Mouse (Mus musculus) kidney, adult 2 months (tissue): ENCODE measurements around the gene Ackr1. TPM values are rescaled to one million over a fixed set of nuclear protein-coding genes. Genes with fewer than 3 reads are reported as not detected.
A peak's percentile ranks its signal among the peaks of the same experiment; 100 is the strongest.

Experiments used
- DNase-seq: peaks from one replicate; pipeline ENCODE4 v3.0.0; 2021
- H3K27ac ChIP-seq: fragments of 200-500 bp; 2 replicates; pipeline ENCODE4 v1.5.1; 2012; ENCODE audit warnings: low read depth, low read length, control low read depth, inconsistent platforms; ENCODE audit not compliant: insufficient read depth
- H3K27me3 ChIP-seq: fragments of 200-500 bp; replicated peaks from 2 replicates; pipeline ENCODE4 v1.6.1; 2012; ENCODE audit warnings: mild to moderate bottlenecking, moderate library complexity, low read length, inconsistent platforms; ENCODE audit not compliant: control insufficient read depth, insufficient read depth
- H3K36me3 ChIP-seq: fragments of 200-500 bp; 2 replicates; pipeline ENCODE4 v1.6.1; 2012; ENCODE audit warnings: mild to moderate bottlenecking, moderate library complexity, low read length, inconsistent platforms; ENCODE audit not compliant: control insufficient read depth, insufficient read depth
- H3K4me1 ChIP-seq: fragments of 200-500 bp; 2 replicates; pipeline ENCODE4 v1.6.1; 2011; ENCODE audit warnings: low read length; ENCODE audit not compliant: control insufficient read depth, insufficient read depth
- H3K4me3 ChIP-seq: fragments of 200-500 bp; 2 replicates; pipeline ENCODE4 v1.5.1; 2011; ENCODE audit warnings: mild to moderate bottlenecking, low read depth, low read length, control low read depth; ENCODE audit not compliant: insufficient read depth
- CTCF ChIP-seq: fragments of 200-500 bp; conservative IDR thresholded peaks from 2 replicates; pipeline ENCODE4 v1.5.1; 2011; ENCODE audit warnings: low read depth, mild to moderate bottlenecking, control low read depth, low read length, moderate library complexity, mixed read lengths; ENCODE audit not compliant: insufficient read depth, insufficient read length
- POLR2A ChIP-seq: fragments of 200-500 bp; IDR thresholded peaks from one replicate; pipeline ENCODE4 v1.6.1; 2011; ENCODE audit warnings: low read depth, low read length, control low read depth
- WGBS: fragments of 180-500 bp; shearing (Covaris S2); methylation state at CpG from one replicate; pipeline ENCODE4 v1.1.7; 2018; 5-methylcytosine and 5-hydroxymethylcytosine counted together
- polyA plus RNA-seq: library from polyadenylated mRNA; depleted of rRNA; stranded (reverse); fragments of >200 nt; gene quantifications from 2 replicates; pipeline ENCODE4 v1.2.3, GENCODE M21; 2012

Gene Ackr1
- polyA plus RNA-seq, 1 experiment: 2.0 TPM

DNA sequence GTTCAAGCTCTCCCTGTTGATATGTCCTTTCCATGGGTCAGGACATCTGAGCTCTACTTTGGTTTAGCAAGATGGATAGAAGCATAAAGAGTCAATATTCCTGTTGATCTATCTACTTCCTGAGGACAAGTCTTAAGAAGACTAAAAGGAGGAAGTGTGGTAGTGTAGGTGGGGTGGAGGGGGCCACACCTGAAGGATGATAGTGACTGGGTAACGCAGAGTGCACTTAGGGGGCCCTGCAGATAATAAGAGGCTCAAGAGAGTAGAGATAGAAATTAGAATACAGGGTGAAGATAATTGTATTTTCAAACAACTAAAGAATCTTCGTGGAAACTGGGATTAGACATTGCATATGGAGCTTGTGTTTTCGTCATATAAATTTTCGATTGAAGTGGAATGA lies 11.6 kb upstream of the Ackr1 start:
- Histone ChIP-seq H3K27ac (no peak overlapping the region), H3K27me3 (no peaks in the 10 kb centered on the region), H3K4me1 (no peaks in the 10 kb centered on the region), H3K4me3 (no peak overlapping the region), H3K36me3 (no peaks in the 10 kb centered on the region)
- no peak for DNase-seq
- 85% methylated on average over 4 of the region's 4 CpGs for WGBS
- TF ChIP-seq POLR2A: no peak
- no peak for TF ChIP-seq CTCF

- H3K4me1 ChIP-seq: no peaks in the 10 kb centered on the region
- no peaks in the 10 kb centered on the region for H3K36me3 ChIP-seq
- H3K27me3 ChIP-seq: no peaks in the 10 kb centered on the region
- no peak overlapping the region for H3K27ac ChIP-seq
- no peak for DNase-seq
- H3K4me3 ChIP-seq: no peak overlapping the region
- TF ChIP-seq CTCF: no peak
- TF ChIP-seq POLR2A: no peak
- 72% methylated on average over 3 of the region's 3 CpGs for WGBS
Measured at GRCm38 (mm10) chr1:173343934-173344333, 10.4 kb upstream of the Ackr1 start.

GRCm38 (mm10) chr1:173342425-173342824 lies 8.9 kb upstream of the Ackr1 start:
- TF ChIP-seq CTCF: no peak
- TF ChIP-seq POLR2A: no peak
- Histone ChIP-seq H3K4me3 (no peak overlapping the region), H3K27ac (no peak overlapping the region), H3K36me3 (no peaks in the 10 kb centered on the region), H3K27me3 (no peaks in the 10 kb centered on the region), H3K4me1 (no peaks in the 10 kb centered on the region)
- DNase-seq: no peak
- WGBS: 76% methylated on average over 1 of the region's 1 CpGs

GRCm38 (mm10) chr1:173339543-173339942 lies 6.0 kb upstream of the Ackr1 start:
- Histone ChIP-seq H3K27me3 (no peaks in the 10 kb centered on the region), H3K4me1 (no peaks in the 10 kb centered on the region), H3K4me3 (no peak overlapping the region), H3K27ac (no peak overlapping the region), H3K36me3 (no peaks in the 10 kb centered on the region)
- peak; percentile 47 for DNase-seq
- WGBS: 7% methylated on average over 2 of the region's 2 CpGs
- TF ChIP-seq CTCF: peak; percentile 90
- no peak for TF ChIP-seq POLR2A

DNA sequence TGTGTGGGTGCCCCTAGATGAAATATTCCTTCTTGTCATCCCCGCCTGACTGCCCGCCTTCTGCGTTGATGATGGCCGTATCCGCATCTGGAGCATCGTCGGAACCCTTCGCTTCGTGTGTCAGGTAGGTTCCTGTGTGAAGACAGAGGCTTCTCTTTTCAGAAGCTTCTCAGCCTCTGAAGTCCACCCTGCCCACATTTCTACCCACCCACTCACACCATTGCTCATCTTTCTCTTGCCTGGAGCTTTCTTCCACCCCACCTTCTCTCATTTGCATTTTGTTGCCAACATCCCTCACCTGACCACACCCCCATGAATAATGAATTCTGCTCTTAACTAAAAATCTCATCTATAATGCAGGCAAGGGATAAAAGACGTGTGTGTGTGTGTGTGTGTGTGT lies 3.5 kb upstream of the Ackr1 start:
- no peak for DNase-seq
- no peak overlapping the region for H3K27ac ChIP-seq
- TF ChIP-seq CTCF (no peak), POLR2A (no peak)
- 89% methylated on average over 10 of the region's 10 CpGs for WGBS
- no peaks in the 10 kb centered on the region for H3K27me3 ChIP-seq
- H3K4me1 ChIP-seq: no peaks in the 10 kb centered on the region
- no peaks in the 10 kb centered on the region for H3K36me3 ChIP-seq
- H3K4me3 ChIP-seq: no peak overlapping the region

GRCm38 (mm10) chr1:173335903-173336302 lies 2.4 kb upstream of the Ackr1 start:
- H3K36me3 ChIP-seq: no peaks in the 10 kb centered on the region
- TF ChIP-seq CTCF (no peak), POLR2A (no peak)
- 28% methylated on average over 11 of the region's 11 CpGs for WGBS

DNA sequence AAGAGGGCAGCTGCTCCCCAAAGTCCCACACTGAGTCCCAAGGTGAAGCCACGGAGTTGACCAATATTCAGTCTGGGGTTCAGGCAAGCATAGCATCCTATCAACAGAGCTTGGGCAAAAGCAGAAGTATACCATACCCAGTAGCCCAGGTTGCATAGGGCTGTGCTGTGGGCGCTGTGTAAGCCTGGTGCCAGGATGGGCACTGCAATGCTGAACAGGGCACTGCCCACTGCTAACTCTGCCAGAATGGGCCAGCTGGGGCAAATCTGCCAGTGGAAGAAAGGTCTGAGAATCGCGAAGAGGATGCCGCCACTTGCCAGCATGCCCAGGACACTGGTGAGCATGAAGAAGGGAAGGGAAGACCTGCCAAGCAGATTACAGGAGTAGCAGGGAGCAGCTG lies 1.1 kb downstream of the Ackr1 start:
- no peak for DNase-seq
- 89% methylated on average over 5 of the region's 5 CpGs for WGBS
- H3K4me1 ChIP-seq: no peaks in the 10 kb centered on the region
- H3K36me3 ChIP-seq: no peaks in the 10 kb centered on the region
- TF ChIP-seq CTCF: no peak
- no peak for TF ChIP-seq POLR2A
- no peaks in the 10 kb centered on the region for H3K27me3 ChIP-seq
- H3K4me3 ChIP-seq: no peak overlapping the region
- H3K27ac ChIP-seq: no peak overlapping the region

More at GRCm38 (mm10) chr1:173335903-173336302, 2.4 kb upstream of the Ackr1 start:
- DNase-seq: no peak
- Histone ChIP-seq H3K4me3 (no peak overlapping the region), H3K4me1 (no peaks in the 10 kb centered on the region), H3K27ac (no peak overlapping the region), H3K27me3 (no peaks in the 10 kb centered on the region)

DNA sequence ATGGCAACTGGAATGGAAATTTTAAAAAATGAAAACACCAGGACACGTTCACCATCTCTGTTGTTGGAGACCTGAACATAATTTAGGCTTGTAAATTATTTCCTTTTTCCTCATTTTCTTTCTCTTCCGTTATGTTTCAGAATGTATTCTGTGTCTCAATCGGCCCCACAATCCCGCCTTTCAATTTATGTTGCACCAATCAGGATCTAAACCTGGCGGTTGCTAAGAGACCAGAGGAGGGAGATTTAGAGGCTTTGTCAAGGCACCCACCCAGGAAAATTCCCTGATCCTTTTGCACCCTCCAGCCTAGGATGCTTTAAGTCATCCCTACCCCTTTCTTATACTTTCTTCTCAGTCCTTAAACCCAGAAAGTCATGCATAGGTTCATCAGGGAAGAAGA lies 3.8 kb downstream of the Ackr1 start:
- no peaks in the 10 kb centered on the region for H3K4me1 ChIP-seq
- H3K36me3 ChIP-seq: no peaks in the 10 kb centered on the region
- DNase-seq: no peak
- no peak for TF ChIP-seq POLR2A
- no peak for TF ChIP-seq CTCF
- no peak overlapping the region for H3K27ac ChIP-seq
- WGBS: 76% methylated on average over 5 of the region's 5 CpGs
- H3K4me3 ChIP-seq: no peak overlapping the region
- H3K27me3 ChIP-seq: no peaks in the 10 kb centered on the region
